Mouse (Mus musculus) kidney, adult 11 months (tissue): ENCODE results near the gene Fscn2.
A peak's percentile ranks its signal among the peaks of the same experiment; 100 is the strongest.

Experiments used
- DNase-seq: peaks from one replicate; pipeline ENCODE4 v3.0.0; 2022

Fscn2 gene

DNA sequence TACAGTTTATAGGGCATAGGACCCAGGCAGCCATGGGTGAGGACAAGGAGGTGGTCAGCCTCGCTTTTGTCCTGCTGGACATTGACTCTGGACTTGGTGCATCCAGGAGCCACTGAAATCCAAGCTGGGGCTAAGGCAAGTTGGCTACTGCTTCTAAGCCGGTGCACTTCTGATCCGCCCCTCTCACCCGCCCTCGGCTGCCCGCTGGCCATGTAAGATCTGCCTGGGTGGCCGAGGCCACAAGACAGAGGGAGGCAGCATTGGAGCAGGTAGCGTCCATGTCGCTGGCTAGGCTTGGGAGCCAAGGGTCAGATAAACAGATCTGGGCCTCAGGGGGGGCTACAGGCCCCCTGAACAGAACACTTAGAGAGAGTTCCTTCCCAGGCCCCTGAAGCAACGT lies at the start of gene Fscn2:
Gene Fscn2, plus strand, starts transcription at position 240 of the 400 bp plus-strand sequence.
- DNase-seq, result no peak

DNA sequence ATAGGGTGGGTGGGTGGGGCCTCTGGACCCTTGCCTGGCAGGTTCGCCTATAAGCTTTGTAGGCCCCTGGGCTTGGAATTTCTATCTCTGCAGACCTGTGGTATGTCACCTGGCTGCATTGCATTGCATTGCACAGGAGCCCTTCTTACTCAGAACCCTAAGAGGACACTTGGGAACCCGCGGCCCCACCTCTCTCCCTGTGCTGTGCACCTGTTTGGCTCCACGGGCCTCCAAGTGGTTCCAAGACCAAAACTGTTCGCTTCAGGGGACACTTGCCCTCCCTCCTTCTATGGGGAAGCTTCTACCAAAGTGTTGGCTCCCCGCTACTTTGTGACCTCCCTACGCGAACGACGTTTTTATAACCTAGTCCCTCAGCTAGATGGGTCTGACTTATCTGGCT lies 49.8 kb upstream of the Fscn2 start:
- peak; percentile 15 for DNase-seq

DNA sequence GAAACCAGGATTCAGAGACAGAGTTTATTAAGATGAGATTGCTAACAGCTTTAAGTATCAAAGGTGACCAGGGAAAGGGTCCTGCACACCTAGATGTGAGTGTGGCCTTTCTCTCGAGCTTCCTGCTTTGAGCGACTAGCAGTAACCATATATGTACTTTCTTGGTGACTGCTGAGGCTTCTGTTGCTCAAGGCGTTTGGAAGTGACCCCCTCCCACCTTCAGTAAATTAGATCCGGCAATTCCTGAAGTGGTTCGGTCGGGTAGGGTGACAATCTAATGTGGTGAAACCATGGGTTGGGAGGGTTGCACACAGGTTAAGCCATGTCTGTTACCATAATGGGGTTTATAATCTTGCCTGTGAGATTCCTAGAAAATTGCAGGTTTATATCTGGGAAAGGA lies 49.3 kb upstream of the Fscn2 start:
- DNase-seq, result peak; percentile 2

DNA sequence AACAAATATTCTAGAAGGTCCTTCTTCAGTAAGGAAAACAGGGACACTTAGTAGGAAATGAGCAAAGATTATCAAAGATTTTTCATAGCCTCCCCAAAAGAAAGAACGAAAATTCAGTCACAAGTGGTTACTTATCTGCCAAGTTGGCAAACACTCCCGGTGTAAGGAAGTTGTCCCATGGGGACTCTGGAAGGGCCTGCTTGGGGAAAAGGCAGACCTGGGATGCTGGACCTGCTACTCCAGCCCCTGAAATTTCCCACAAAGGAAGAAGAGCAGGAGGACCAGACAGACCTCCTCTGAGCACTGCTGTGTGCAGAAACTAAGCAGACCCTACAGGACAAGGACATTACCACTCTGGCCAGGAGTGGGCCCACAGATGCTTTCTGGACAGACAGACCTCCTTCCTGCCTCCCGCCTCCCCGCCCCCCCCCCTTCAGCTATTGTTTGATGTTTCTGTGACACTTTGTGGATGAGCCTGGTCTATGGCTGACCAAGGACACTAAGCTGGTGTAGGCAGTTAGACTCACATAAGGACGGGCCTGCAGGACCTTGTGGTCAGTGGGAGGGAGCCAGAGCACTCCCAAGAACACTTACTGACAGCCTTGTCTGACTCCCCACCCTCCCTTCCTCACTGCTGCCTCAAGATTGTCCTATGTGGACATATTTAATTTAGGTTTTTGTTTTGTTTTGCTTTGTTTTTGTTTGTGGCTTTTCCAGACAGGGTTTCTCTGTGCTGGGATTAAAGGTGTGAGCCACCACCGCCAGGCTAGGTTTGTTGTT lies 47.2 kb upstream of the Fscn2 start:
- peak; percentile 1 for DNase-seq

DNA sequence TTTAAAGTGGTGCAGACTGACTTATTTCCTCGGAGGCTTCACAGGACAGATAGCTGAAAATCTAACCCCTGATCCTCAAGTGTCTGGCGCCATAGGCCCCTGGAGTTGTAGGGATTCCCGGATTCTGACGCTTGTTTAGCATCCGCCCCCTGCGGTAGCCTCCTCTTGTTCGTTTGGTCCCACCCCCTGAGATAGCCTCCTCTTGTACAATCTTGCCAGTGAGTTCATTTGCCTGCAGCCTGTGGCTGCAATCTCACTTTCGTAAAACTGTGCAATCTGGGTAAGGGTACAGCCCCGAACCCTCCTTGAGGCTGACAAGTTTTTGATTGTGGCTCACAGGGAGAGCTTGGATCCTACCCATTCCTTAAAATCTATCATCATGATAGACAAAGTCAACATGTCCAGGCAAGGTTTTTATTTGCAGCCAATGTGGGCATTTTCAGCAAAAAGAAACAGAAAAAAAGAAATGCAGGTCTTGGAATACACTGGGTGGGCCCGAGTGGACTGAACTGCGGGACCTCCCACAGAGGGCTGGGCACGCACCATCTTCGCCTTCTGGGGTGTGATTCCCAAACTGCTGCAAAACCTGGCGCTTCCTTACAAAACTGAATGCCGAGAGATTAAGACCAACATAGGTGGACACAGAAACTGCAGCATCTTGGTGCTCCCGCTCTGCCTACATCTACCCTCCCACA lies 46.5 kb upstream of the Fscn2 start:
- DNase-seq, result peak; percentile 5

DNA sequence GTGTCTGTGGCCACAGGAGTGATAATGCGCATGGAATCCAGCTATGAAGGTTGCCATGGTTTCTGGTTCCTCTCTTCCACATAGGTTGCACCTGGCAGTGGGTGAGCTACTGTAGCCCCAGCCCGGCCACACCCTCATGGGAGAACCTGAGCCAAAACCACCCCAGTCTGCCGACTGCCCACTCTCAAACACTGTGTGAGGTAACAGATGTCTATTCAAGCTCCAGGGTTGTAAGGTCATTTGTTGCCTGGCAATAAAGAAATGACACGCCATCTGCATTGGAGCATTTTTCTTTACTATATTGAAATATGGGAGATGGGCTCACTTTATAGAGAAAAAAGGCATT lies 45.9 kb upstream of the Fscn2 start:
- DNase-seq, result peak; percentile 18

DNA sequence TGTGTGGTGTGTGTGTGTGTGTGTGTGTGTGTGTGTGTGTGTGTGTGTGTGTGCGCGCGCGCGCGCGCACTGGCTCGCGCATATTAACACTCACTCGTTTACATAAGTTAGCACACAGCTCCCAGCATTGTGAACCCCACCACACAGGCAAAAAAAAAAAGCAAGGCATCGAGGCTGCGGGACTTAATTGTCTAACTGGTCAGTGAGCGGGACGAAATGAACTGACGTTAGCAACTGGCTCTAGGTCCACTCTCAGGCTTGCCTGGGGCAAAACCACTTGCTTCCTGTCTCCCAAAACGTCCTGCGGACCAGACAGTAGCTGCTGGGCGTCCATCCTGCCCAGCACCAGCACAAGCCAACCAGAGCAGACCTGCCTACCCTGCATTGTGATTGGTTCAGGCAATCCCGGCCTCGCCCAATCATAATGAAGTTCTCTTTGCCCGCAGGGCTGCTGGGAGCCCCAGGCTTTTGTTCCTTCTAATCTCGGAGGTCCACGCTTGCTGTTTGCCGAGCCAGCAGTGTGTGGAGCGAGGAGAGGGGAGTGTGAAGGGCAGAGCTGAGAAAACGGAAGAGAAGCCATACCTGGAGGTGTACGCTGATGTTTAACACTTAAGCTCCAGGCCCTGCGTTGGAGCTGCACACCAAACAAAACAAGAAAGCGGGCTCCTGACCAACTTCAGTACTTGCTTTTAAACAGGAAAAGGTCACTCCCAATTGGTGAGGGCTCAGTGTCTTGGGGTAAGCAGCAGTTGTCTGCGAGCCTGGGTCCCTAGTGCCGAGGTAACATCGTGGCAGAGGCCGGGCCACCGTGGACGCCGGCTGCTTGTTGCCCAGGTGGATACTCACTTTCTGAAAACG lies 45.3 kb upstream of the Fscn2 start:
- peak; percentile 96 for DNase-seq

DNA sequence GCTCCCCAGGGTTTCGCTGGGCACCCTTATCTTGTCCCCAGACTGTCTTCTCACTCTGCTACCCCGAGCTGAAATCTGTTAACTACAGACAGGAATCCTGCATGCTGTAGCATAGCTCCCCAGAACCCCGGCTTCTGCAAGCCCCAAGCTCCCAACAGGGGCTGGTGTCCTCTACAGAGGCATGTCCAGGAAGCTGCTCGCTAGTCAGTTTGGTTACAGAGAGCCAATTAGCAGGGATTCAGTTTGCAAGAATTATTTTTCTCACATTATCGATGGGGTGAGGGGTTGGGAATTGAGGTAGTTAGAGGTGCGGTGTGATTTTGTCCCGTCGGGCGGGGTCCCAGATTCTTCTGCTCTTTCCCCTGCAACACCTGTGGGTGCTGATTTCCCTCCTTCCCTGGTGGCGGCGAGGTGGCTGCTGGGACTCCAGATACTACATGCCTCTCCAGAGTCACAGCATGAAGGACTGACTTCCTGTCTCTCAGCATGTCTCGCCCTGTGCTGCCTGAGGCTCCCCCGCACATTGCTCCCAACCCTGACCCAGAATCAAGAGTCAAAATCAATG lies 44.6 kb upstream of the Fscn2 start:
- DNase-seq, result peak; percentile 38

DNA sequence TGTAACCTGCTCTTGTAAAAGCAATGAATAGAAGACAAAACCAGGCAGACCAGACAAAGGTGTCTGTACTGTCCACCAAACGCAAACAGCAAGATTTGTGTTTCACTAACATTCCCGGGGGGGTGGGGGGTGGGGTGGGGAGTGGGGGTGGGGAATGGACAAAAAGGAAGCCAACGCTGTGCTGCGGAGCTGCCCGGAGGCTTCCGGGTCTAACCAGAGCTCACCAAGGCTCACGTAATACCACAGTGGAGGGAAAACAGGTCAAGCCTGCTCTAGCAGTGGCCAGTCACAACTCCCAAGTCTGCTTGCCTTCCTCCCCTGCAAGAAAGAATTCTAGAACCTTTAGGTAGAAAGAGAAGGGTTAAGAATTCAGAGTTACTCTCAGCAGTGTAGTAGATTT lies 43.9 kb upstream of the Fscn2 start:
- DNase-seq, result peak; percentile 1

DNA sequence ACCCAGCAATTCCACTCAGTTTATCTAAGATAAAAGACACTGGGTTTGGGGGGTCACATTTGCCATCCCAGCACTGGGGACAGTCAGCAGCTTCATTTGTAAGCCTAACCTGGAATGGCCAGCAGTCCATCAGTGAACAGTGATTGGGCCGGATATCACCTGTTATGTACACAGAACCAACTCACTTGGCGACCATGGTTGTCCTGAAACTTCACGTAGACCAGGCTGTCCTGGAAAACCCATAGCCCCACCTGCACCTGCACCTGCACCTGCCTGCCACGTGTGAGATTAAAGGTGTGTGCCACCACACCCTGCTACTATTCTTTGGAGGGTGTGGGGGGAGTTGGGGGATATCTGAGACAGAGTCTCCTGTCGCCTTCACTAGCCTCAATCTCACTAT lies 42.0 kb upstream of the Fscn2 start:
- DNase-seq, result no peak

DNA sequence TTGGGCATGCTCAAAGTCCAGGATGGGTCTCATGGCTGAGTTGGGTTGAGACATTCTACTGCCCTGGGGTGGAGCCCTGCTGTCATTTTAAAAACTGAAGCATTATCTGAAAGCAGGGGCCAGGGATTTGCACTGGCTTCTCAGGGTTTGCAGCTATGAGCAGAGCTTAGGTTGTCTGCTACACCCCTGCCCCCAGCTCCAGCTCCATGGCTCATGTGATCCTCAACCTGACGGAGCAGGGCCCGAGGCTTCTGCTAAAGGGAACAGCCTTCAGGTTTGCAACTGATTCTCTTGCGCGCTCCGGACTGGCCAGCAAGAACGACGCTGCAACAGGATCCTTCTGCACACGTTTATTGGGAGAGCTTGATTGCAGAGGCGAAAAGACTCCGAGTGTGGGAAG lies 41.2 kb upstream of the Fscn2 start:
- DNase-seq, result peak; percentile 1

DNA sequence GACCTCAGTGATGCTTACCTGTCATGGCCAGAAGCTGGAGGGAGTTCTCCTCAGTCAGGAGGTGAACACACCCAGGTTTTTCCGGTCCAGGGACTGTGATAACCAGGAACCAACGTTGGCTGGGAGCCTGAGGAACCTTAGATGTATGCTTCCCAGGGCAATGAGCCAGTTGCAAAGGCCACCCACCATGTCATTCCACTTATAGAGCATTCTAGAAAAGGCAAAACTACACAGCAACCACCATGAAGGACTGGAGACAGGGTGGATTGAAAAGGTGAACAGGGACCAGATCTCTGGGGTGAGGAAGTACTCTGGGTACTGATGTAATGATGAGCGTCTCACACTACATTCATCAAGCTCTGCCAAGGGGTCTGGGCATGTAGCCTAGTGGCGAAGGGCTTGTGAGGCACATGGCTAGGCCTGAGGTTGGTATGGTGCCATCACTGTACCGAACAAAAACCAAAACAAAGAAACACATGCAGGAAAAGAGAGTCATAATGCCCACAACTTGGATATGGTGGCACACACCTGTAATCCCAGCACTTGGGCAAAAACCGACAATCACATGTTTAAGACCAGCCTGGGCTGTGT lies 25.8 kb upstream of the Fscn2 start:
- peak; percentile 2 for DNase-seq

DNA sequence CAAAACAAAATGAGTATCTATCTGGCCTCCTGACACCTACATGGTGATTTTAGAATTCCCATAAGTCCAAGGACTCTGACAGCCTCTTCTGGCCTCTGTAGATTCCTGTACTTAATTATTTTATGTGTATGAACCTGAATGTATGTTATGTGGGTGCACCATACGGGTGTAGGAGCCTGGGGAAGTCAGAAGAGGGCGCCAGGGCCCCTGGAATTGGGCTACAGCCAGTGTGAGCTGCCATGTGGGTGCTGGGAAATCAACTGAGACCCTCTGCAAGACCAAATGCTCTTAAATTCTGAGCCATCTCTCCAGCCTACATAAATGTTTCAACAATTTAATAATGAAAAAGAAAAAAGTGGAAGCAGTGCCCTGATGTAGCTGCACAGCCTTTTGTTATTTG lies 23.9 kb upstream of the Fscn2 start:
- DNase-seq, result peak; percentile 2

DNA sequence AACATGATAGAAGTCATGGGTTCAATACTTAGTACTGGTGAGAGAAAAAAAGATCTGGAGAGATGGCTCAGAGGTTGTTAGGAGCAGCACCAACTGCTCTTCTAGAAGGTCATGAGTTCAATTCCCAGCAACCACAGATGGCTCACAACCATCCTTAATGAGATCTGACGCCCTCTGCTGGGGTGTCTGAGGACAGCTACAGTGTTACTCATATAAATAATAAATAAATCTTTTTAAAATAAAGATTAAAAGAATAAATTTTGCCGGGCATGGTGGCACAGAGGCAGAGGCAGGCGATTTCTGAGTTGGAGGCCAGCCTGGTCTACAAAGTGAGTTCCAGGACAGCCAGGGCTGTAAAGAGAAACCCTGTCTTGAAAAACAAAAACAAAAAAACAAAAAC lies 22.5 kb upstream of the Fscn2 start:
- peak; percentile 1 for DNase-seq

DNA sequence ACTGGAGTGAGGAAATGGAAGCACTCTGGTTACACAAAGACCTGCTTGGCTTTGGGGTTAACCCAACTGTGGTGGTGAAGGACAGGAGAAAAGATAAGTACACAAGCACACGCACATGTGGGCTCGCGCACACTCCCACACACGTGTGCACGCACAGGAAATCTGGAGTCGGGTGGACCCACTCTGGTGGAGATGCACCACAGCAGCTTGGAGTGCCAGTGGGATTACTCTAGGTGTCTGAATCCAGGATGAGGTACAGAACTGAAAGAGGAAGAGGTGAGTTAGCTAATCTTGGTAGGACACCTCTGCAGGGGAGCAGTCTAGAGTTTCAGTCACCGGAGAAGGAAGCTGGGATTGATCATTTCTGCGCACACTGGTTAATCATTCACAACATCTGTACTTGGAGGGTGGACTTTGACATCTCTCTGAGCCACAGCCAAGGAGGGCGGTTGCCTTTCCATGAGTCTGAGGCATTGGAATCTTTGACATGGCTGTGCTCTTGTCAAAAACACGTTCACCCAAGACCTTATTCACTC lies 21.3 kb upstream of the Fscn2 start:
- peak; percentile 90 for DNase-seq

DNA sequence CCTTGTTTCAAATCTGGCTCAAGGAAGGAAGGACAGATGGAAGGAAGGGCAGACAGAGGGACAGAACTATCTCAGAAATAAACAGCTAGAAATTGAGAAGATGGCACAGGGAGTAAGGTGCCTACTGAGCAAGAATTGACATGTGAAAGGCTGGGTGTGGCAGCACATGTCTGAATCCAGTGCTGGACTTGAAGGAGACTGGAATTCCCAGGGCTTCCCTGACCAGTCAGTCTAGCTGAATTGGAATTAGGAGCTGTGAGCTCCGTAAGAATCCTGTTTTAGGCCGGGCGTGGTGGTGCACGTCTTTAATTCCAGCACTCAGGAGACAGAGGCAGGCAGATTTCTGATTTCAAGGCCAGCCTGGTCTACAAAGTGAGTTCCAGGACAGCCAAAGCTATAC lies 19.7 kb upstream of the Fscn2 start:
- DNase-seq, result peak; percentile 0

DNA sequence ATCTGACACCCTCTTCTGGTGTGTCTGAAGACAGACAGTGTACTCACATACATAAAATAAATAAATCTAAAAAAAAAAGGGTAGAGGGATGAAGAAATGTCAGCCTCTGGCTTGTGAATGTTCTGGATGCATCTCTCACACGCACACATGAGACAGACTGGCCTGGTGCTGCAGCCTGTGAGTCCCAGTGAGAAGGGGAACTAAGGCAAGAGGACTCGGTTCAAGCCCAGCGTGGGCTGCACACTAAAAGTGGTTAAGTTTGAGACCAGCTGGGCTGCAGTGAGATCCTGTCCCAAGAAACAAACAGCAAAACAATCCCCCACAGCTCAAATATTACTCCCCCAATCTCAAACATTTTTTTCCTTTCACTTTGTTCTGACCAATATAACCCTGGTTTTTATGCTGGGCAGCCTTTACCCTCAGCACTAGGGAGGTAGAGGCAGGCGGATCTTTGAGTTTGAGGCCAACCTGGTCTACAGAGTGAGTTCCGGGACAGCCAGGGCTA lies 18.6 kb upstream of the Fscn2 start:
- DNase-seq, result peak; percentile 1

DNA sequence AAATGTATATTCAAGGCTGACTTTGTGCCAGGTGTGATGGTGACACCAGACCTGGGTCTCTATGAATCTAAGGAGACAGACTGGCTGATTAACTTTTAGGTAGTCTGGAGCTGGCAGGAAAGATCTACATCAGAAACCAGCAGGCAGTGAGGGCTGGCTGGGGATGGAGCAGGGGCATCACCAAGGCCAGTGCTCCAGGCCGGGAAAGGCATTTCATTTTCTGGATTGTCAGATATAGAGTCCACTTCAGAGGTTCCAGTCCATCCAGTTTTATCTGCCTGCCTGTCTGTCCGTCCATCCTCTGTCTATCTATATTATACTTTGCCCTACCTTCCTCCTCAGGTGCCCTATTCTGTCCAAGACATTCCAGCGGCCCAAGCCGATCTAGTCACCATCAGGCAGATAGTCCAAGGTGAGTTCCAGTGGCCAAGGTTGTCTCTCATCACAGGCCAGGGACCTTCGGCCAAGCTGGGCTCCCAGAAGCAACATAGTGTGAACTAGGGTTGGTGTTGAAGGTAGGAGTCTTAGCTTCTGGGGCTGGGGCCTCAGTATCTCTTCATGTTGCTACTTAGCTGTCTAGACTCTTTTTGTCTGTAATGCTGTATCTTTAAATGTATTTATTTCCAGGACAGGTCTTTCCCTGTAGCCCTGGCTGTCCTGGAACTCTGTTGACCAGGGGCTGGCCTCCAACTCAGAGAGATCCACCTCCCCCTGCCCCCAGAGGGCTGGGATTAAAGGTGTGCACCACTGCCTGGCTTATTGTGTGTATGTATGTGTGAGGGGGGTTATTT lies 17.6 kb upstream of the Fscn2 start:
- DNase-seq, result peak; percentile 8

DNA sequence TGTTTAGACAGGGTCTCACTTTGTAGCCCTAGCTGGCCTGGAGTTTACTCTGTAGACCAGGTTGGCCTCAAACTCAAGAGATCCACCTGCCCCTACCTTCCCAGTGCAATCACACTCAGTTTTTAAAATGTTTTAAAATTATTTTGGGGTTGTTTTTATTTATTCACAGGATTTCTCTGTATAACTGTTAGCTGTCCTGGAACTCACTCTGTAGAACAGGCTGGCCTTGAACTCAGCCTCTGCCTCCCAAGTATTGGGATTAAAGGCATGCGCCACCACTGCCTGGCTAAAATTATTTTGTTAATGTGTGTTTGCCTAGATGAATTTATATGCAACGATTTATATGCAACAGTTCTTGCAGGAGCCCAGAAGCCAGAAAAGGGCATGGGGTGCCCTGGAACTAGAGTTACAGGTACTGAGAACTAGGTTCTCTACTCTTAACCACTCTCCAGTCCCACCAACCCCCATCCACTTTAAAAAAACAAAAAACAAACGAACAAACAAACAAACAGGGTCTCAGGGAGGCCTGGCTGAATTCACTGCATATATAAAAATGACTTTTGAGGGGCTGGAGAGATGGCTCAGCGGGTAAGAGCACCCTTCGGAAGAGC lies 16.9 kb upstream of the Fscn2 start:
- DNase-seq, result peak; percentile 12

DNA sequence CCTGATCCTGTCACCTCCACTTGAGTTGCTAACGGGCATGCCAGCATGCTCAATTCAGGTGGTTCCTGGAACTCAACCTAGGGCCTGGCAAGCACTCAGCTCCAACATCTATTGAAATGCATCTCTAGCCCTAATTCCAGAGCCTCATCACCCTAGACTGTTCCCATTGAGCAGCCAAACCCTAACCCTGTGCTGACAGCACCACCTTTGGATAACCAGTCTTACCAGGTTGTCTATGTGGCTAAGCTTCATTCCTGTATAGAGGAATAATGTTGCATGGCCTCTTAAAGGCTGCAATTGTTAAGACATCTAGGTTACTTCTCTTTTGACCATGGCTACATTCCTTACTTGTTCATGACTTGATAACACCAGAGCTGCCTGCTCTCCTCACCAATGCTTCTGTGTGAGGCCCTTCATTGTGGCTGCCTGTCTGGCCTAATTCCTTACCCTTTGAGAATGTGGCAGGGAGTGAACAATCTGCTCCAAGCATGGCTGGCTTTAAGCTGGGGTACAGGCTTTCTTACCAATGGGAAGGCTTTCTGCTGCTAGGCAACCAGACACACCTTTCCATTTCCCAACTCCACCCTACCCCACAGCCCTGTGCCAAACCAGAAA lies 16.2 kb upstream of the Fscn2 start:
- DNase-seq, result peak; percentile 17
